Mouse (Mus musculus) inflammation-experienced regulatory T-cells, adult 6 months (primary cell): ENCODE data around the gene Chaf1b. TPM values are rescaled to one million over a fixed set of nuclear protein-coding genes. Genes with fewer than 3 reads are reported as not detected.

Experiments
- polyA plus RNA-seq, 3 experiments: library from polyadenylated mRNA; unstranded; fragments of 100-300 nt; shearing (Covaris generic); gene quantifications; one replicate each; pipeline ENCODE4 v1.2.1; 2017

Chaf1b gene
- polyA plus RNA-seq, 3 experiments from 2014 or later = 19.1 to 44.8 (median 25.6) TPM

Other genes with a start within 250 kb of the Chaf1b start
- not detected for gene Cbr3, start 200.7 kb upstream of the Chaf1b start, polyA plus RNA-seq
- gene Dop1b, start 172.0 kb upstream of the Chaf1b start, polyA plus RNA-seq = 10 to 100 TPM; 26.9 to 28.1 (median 28.0) TPM
- 10 to 100 TPM; 78.1 to 84.6 (median 80.9) TPM for gene Morc3, start 51.8 kb upstream of the Chaf1b start, polyA plus RNA-seq
- gene Cldn14, start 124.9 kb downstream of the Chaf1b start, polyA plus RNA-seq = not detected
- gene Sim2, start 201.0 kb downstream of the Chaf1b start, polyA plus RNA-seq = not detected